Mouse (Mus musculus): Measurements from ENCODE around the gene Serpini1.
A peak's percentile ranks its signal among the peaks of the same experiment; 100 is the strongest.

The Serpini1 gene

GRCm38 (mm10) chr3:75557292-75557691, at the start of gene Serpini1:
TSS of gene Serpini1 (plus strand) at chr3:75557547.
- DNase-seq (ENCODE audit: low read depth): peak; percentile 79

GRCm38 (mm10) chr3:75517631-75518250, 39.6 kb upstream of the Serpini1 start:
- DNase-seq (ENCODE audit: low read depth): no peak

GRCm38 (mm10) chr3:75521314-75521713, 36.0 kb upstream of the Serpini1 start:
- DNase-seq (ENCODE audit: low read depth): no peak

- DNase-seq (ENCODE audit: low read depth): no peak
Observed at GRCm38 (mm10) chr3:75522527-75522926, 34.8 kb upstream of the Serpini1 start.

GRCm38 (mm10) chr3:75531074-75531473, 26.3 kb upstream of the Serpini1 start:
- DNase-seq (ENCODE audit: low read depth): no peak

GRCm38 (mm10) chr3:75534045-75534834, 23.1 kb upstream of the Serpini1 start:
- no peak for DNase-seq (ENCODE audit: low read depth)

GRCm38 (mm10) chr3:75541259-75541658, 16.1 kb upstream of the Serpini1 start:
- no peak for DNase-seq (ENCODE audit: low read depth)

GRCm38 (mm10) chr3:75542852-75543251, 14.5 kb upstream of the Serpini1 start:
- no peak for DNase-seq (ENCODE audit: low read depth)

- no peak for DNase-seq (ENCODE audit: low read depth)
Observed at GRCm38 (mm10) chr3:75544287-75544686, 13.1 kb upstream of the Serpini1 start.

GRCm38 (mm10) chr3:75551248-75551647, 6.1 kb upstream of the Serpini1 start:
- no peak for DNase-seq (ENCODE audit: low read depth)

GRCm38 (mm10) chr3:75556121-75556694, 1.1 kb upstream of the Serpini1 start:
- no peak for DNase-seq (ENCODE audit: low read depth)

GRCm38 (mm10) chr3:75556695-75557291, 554 bp upstream of the Serpini1 start, which contains the start of gene Pdcd10:
TSS of gene Pdcd10 (minus strand) at chr3:75556856.
- peak; percentile 100 for DNase-seq (ENCODE audit: low read depth)

- DNase-seq (ENCODE audit: low read depth): no peak
Observed at GRCm38 (mm10) chr3:75574074-75574473, 16.7 kb downstream of the Serpini1 start.

GRCm38 (mm10) chr3:75575582-75575981, 18.2 kb downstream of the Serpini1 start:
- DNase-seq (ENCODE audit: low read depth): no peak

- no peak for DNase-seq (ENCODE audit: low read depth)
Observed at GRCm38 (mm10) chr3:75579352-75579751, 22.0 kb downstream of the Serpini1 start.

GRCm38 (mm10) chr3:75583293-75583692, 25.9 kb downstream of the Serpini1 start:
- no peak for DNase-seq (ENCODE audit: low read depth)

GRCm38 (mm10) chr3:75584898-75585297, 27.6 kb downstream of the Serpini1 start:
- DNase-seq (ENCODE audit: low read depth): no peak

- DNase-seq (ENCODE audit: low read depth): no peak
Observed at GRCm38 (mm10) chr3:75611019-75611418, 53.7 kb downstream of the Serpini1 start.

- no peak for DNase-seq (ENCODE audit: low read depth)
Observed at GRCm38 (mm10) chr3:75624627-75625026, 67.3 kb downstream of the Serpini1 start.

GRCm38 (mm10) chr3:75630988-75631615, 73.8 kb downstream of the Serpini1 start:
- peak; percentile 8 for DNase-seq (ENCODE audit: low read depth)

- no peak for DNase-seq (ENCODE audit: low read depth)
Observed at GRCm38 (mm10) chr3:75633221-75633620, 75.9 kb downstream of the Serpini1 start.

- DNase-seq (ENCODE audit: low read depth): no peak
Observed at GRCm38 (mm10) chr3:75633635-75634034, 76.3 kb downstream of the Serpini1 start.
